Mouse (Mus musculus): ENCODE measurements around the gene Olfr266. TPM values are rescaled to one million over a fixed set of nuclear protein-coding genes. Genes with fewer than 3 reads are reported as not detected.

Olfr266 gene
- not detected in 2 replicates for polyA plus RNA-seq (2016; fragmentation: Nextera tagmentation; extraction: Ambion mirVana)

DNA sequence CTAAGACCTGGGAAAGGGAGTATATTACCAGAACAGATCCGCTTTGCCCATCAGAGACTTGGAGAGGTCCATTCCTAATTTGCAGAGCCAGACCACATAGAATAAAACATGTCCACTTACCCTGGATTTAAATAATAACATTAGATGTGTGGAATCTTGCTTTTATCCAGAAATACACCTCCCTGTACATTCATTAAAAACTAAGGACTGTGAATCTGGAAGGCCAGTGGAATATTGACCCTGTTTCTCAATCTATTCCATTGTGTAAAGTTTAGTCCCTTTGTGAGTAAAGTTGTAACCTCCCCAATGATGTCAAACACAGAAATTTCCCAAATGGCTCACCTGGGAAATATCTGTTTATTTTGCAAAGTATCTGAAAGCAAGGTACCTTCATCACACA lies at the start of gene Olfr266:
Gene Olfr266 (minus strand): TSS at position 101 of the 400 bp plus-strand sequence.
- Histone ChIP-seq H3K36me3 (no peaks in the 10 kb centered on the region), H3K9ac (no peak within 1 kb of the TSS), H3K4me3 (no peak within 1 kb of the TSS), H3K4me2 (replicated peaks) (no peak within 1 kb of the TSS), H3K4me1 (no peaks in the 10 kb centered on the region), H3K9me3 (no peaks in the 10 kb centered on the region), H3K27me3 (no peaks in the 10 kb centered on the region), H3K27ac (no peak within 1 kb of the TSS)
- ATAC-seq (ENCODE audit: insufficient number of reproducible peaks, insufficient read depth, low FRiP score, low TSS enrichment), result no peak
- 67% methylated on average over 1 of the region's 1 CpGs for whole genome bisulfite sequencing

DNA sequence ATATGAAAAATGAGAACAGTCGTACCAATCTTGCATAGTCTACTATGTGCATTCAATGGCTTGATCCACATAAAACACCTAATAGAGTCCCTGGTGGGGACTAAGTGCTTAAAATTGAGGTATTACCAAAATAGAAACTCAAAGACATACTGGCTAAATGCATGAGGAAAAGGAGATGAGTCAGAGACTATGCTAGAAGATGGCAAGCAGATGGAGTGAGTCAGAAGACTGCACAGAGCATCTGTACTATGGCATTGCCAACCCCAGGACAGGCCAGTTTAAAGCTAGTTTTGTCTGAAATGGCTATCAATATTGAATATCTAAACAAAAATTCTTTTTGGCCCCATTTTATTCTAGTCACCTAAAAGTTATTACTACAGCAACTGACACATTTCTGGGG lies 49.5 kb upstream of the Olfr266 start:
- ATAC-seq (ENCODE audit: insufficient number of reproducible peaks, insufficient read depth, low FRiP score, low TSS enrichment), result no peak
- Histone ChIP-seq H3K27ac (no peak overlapping the region), H3K9me3 (0 out of 2 replicates have a peak, but pooled peaks cover 3% of the 10 kb centered on the region), H3K4me2 (replicated peaks) (no peak overlapping the region), H3K27me3 (no peaks in the 10 kb centered on the region), H3K9ac (no peak overlapping the region), H3K4me1 (no peaks in the 10 kb centered on the region), H3K36me3 (no peaks in the 10 kb centered on the region), H3K4me3 (no peak overlapping the region)
- 80% methylated on average over 1 of the region's 1 CpGs for WGBS

DNA sequence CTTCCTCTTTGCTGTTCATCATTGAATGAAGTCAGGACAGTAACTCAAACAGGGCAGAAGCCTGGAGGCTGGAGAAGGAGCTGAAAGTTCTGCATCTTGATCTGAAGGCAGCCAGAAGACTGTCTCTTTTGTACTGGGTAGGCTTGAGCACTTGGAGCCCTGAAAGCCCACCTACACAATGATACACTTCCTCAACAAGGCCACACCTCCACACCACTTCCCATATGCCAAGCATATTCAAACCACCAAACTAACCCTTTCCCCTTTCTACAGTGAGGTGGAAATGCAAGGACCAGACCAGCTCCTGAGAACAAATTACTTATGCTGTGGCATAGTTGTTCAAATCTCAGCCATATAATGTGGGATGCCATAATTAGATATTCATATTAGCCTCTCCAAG lies 46.8 kb upstream of the Olfr266 start:
- ATAC-seq (ENCODE audit: insufficient number of reproducible peaks, insufficient read depth, low FRiP score, low TSS enrichment), result no peak
- Histone ChIP-seq H3K27me3 (no peaks in the 10 kb centered on the region), H3K27ac (no peak overlapping the region), H3K9me3 (0 out of 2 replicates have a peak, but pooled peaks cover 3% of the 10 kb centered on the region), H3K9ac (no peak overlapping the region), H3K4me3 (no peak overlapping the region), H3K4me1 (no peaks in the 10 kb centered on the region), H3K36me3 (no peaks in the 10 kb centered on the region), H3K4me2 (replicated peaks) (no peak overlapping the region)

GRCm38 (mm10) chr3:106832107-106832506 lies 6.0 kb upstream of the Olfr266 start:
- H3K36me3 ChIP-seq, result no peaks in the 10 kb centered on the region
- no peak for ATAC-seq (ENCODE audit: insufficient number of reproducible peaks, insufficient read depth, low FRiP score, low TSS enrichment)
- no peaks in the 10 kb centered on the region for H3K27me3 ChIP-seq
- 85% methylated on average over 1 of the region's 1 CpGs for WGBS
- H3K9me3 ChIP-seq, result no peaks in the 10 kb centered on the region
- H3K4me1 ChIP-seq, result no peaks in the 10 kb centered on the region
- no peak overlapping the region for H3K4me2 ChIP-seq (replicated peaks)
- H3K9ac ChIP-seq, result no peak overlapping the region
- no peak overlapping the region for H3K27ac ChIP-seq
- no peak overlapping the region for H3K4me3 ChIP-seq

DNA sequence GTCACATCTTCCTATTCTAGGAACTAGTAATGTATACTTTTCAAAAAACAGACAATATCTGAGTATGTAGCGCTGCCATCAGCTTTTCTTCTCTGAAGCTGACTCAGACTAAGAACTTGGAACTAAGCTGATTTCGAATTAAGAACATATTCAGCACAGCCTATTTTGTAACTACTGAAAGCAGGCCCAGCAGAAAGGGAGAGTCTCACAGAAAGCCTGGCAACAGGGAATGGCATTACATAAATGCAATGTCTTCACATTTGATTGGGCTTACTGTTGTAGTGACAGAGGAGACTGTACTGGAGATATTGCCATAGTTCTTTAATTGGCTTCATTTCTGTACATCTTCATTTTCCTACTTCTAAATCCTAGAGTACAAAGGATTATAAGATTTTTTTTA lies 8.4 kb downstream of the Olfr266 start:
- H3K4me3 ChIP-seq, result no peak overlapping the region
- H3K9me3 ChIP-seq, result no peaks in the 10 kb centered on the region
- WGBS, result 78% methylated on average over 2 of the region's 2 CpGs
- ATAC-seq (ENCODE audit: insufficient number of reproducible peaks, insufficient read depth, low FRiP score, low TSS enrichment), result no peak
- H3K36me3 ChIP-seq, result no peaks in the 10 kb centered on the region
- no peaks in the 10 kb centered on the region for H3K27me3 ChIP-seq
- H3K9ac ChIP-seq, result no peak overlapping the region
- no peak overlapping the region for H3K27ac ChIP-seq
- no peaks in the 10 kb centered on the region for H3K4me1 ChIP-seq
- H3K4me2 ChIP-seq (replicated peaks), result no peak overlapping the region

DNA sequence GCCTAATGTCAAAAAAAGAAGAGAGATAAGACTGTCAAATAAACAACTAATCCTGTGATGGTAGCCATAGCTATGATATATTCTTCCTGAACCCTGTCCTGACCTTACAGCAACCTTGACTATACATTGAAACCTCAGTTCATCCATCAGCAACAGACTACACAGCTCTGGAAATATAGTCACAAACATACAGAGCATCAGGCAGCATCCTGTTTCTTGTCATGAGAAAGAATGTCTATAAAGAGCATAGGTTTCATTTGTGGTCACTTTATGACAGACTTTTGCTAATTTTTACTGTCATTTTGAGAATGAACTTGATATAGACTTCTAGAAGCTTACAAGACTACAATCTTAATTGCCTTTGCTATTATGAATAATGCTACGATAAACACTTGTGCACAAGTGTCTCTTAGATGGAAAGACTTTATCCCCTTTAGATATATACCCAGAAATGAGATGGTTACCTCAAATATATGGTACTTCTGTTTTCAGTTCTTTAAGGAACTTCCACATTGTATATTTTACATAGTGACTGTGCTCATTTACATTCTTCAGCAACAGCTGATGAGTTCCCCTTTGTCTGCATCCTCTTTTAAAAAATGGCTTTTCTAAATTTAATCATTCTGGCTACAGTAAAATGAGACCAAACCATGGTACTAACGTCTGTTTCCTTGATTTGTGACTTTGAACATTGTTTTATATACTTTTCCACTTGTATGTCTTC lies 17.0 kb downstream of the Olfr266 start:
- Histone ChIP-seq H3K4me1 (no peaks in the 10 kb centered on the region), H3K9ac (no peak overlapping the region), H3K27ac (no peak overlapping the region), H3K27me3 (no peaks in the 10 kb centered on the region), H3K36me3 (no peaks in the 10 kb centered on the region), H3K4me3 (no peak overlapping the region), H3K4me2 (replicated peaks) (no peak overlapping the region), H3K9me3 (no peaks in the 10 kb centered on the region)
- WGBS, result 61% methylated on average over 2 of the region's 2 CpGs
- no peak for ATAC-seq (ENCODE audit: insufficient number of reproducible peaks, insufficient read depth, low FRiP score, low TSS enrichment)

GRCm38 (mm10) chr3:106798079-106798478 lies 28.0 kb downstream of the Olfr266 start:
- Histone ChIP-seq H3K27ac (no peak overlapping the region), H3K4me1 (no peaks in the 10 kb centered on the region), H3K27me3 (no peaks in the 10 kb centered on the region), H3K4me3 (no peak overlapping the region), H3K9ac (no peak overlapping the region), H3K36me3 (no peaks in the 10 kb centered on the region), H3K4me2 (replicated peaks) (no peak overlapping the region), H3K9me3 (no peaks in the 10 kb centered on the region)
- no peak for ATAC-seq (ENCODE audit: insufficient number of reproducible peaks, insufficient read depth, low FRiP score, low TSS enrichment)

DNA sequence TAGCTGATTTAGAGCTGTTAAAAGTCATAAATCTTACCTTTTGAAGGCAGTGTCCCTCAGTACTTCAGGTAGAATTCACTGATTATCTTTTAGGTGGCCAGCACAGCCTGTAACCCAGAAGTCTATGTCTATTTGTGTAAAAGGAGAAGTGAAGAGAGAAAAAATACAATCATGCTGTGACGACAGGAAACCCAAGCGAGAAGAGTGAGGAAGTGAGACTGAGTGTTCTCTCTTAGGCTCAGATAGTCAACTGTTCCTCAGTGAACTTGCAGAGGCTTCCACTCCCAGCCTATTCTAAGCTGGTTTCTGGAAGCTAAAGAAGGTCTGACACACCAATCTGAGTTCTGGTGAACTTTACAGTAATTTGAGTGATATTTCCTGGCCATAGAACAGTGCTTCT lies 36.2 kb downstream of the Olfr266 start, which contains the start of gene Cd53:
Gene Cd53 (minus strand): TSS at position 220 of the 400 bp plus-strand sequence.
- Histone ChIP-seq H3K4me2 (replicated peaks) (no peak within 1 kb of the TSS), H3K36me3 (no peaks in the 10 kb centered on the region), H3K9ac (no peak within 1 kb of the TSS), H3K27me3 (no peaks in the 10 kb centered on the region), H3K4me1 (no peaks in the 10 kb centered on the region), H3K27ac (no peak within 1 kb of the TSS), H3K9me3 (no peaks in the 10 kb centered on the region), H3K4me3 (no peak within 1 kb of the TSS)
- ATAC-seq (ENCODE audit: insufficient number of reproducible peaks, insufficient read depth, low FRiP score, low TSS enrichment), result no peak
- WGBS, result 75% methylated on average over 2 of the region's 2 CpGs

DNA sequence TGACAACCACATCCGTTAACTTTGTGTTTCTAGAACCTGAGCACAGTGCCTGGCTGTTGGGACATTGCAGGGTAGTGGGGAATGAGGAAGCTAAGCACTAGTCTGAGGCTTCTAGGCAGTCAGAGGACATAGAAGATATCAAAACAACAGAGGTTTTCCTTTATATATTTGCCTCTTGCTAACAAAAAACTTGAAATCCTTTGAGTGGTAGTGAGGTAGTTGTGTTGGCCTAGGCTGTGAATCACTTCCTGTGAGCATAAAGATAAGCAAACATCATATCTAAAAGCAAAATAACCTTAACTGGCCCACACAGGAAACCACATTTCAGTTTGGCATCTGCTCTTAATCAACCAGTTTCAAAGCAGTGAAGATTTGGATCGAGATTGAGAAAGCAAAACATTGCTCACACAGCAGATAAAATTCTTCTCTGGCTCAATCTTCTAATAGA lies 37.6 kb downstream of the Olfr266 start:
- Histone ChIP-seq H3K27me3 (no peaks in the 10 kb centered on the region), H3K4me1 (no peaks in the 10 kb centered on the region), H3K4me2 (replicated peaks) (no peak overlapping the region), H3K27ac (no peak overlapping the region), H3K4me3 (no peak overlapping the region), H3K9ac (no peak overlapping the region), H3K36me3 (no peaks in the 10 kb centered on the region), H3K9me3 (no peaks in the 10 kb centered on the region)
- no peak for ATAC-seq (ENCODE audit: insufficient number of reproducible peaks, insufficient read depth, low FRiP score, low TSS enrichment)
- 42% methylated on average over 2 of the region's 2 CpGs for WGBS

DNA sequence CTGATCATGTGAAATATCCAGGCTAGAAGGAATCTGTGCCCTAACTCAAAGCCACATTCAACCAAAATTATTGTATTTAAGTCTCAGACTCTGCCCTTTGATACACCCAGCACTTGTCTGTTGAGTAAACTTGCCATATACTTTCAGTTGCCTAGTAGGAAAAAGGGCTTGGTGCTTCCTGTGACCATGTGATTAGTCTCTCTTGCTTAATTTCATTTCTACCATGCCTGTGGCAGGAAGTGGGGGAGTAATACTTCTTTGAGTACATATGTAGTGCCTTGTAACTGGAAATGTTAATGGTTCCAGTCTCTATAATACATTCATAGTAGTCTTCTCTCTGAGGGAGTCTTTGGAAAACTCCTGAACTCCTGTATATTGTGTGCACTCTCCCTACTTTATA lies 38.1 kb downstream of the Olfr266 start:
- no peak for ATAC-seq (ENCODE audit: insufficient number of reproducible peaks, insufficient read depth, low FRiP score, low TSS enrichment)
- Histone ChIP-seq H3K4me2 (replicated peaks) (no peak overlapping the region), H3K9me3 (no peaks in the 10 kb centered on the region), H3K36me3 (no peaks in the 10 kb centered on the region), H3K27ac (no peak overlapping the region), H3K4me3 (no peak overlapping the region), H3K27me3 (no peaks in the 10 kb centered on the region), H3K4me1 (no peaks in the 10 kb centered on the region), H3K9ac (no peak overlapping the region)

- H3K9ac ChIP-seq, result no peak overlapping the region
- no peaks in the 10 kb centered on the region for H3K4me1 ChIP-seq
- H3K36me3 ChIP-seq, result no peaks in the 10 kb centered on the region
- no peak overlapping the region for H3K4me2 ChIP-seq (replicated peaks)
- no peak overlapping the region for H3K27ac ChIP-seq
- WGBS, result 80% methylated on average over 3 of the region's 3 CpGs
- H3K27me3 ChIP-seq, result no peaks in the 10 kb centered on the region
- no peaks in the 10 kb centered on the region for H3K9me3 ChIP-seq
- no peak for ATAC-seq (ENCODE audit: insufficient number of reproducible peaks, insufficient read depth, low FRiP score, low TSS enrichment)
- H3K4me3 ChIP-seq, result no peak overlapping the region
These were observed 41.0 kb downstream of the Olfr266 start for GRCm38 (mm10) chr3:106785130-106785529.

DNA sequence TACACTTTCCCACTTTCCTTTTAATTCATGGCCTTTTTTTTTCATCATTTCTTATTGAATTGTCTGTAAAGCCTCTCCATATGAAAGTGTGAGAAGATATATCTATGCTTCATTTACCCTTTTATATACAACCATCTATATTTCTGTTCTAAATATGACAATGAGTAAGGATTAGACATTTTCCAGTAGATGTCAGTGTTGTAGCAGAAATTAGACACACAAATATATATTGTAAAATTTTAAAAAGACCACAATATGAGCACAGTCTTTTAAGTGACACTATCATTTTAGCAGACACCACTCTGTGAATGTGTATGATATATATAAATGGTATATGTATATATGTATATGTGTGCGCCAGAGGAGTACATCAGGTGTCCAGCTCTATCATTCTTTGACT lies 54.3 kb downstream of the Olfr266 start:
- no peak for ATAC-seq (ENCODE audit: insufficient number of reproducible peaks, insufficient read depth, low FRiP score, low TSS enrichment)
- Histone ChIP-seq H3K27ac (no peak overlapping the region), H3K9me3 (no peaks in the 10 kb centered on the region), H3K36me3 (no peaks in the 10 kb centered on the region), H3K4me2 (replicated peaks) (no peak overlapping the region), H3K4me3 (no peak overlapping the region), H3K27me3 (no peaks in the 10 kb centered on the region), H3K9ac (no peak overlapping the region), H3K4me1 (no peaks in the 10 kb centered on the region)
- 85% methylated on average over 1 of the region's 1 CpGs for WGBS
